ENCODE assay signal across 30 mouse cellular contexts in the genomic region with DNA sequence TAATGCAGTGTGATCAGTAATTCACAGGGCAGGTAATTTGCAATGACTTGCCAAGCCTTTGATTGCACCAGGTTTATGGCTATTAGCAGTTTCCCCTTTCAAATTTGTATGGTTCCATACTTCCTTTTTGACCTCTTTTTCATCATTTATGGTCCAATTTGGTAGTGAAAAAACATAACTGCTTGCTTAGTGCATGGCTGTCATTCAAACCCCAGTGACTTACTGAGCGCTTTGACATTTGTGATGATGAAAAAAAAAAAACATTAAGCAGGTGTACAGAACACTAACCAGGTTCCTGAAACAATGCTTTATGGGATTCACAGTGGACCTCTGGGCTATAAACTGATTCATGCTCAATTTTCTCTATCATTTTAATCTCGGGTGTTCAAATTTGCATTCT.
DNase-seq lines count a peak whose midpoint lies in the region; ATAC-seq and TF ChIP-seq lines count a peak whose summit lies in the region.
"Had no signal": no experiment of that assay in that cellular context is flagged by ENCODE, and none has a peak within 500 bp of the region (broad histone marks: within the 10 kb centered on the region; RNA-seq: fewer than 3 reads in every experiment).

No protein-coding gene starts in this region.

- peak; percentile 9 for DNase-seq in embryonic facial prominence, embryonic 11.5 days (ENCODE audit: low spot score)
- no peak for DNase-seq in embryonic facial prominence, embryonic 10.5 days (ENCODE audit: low spot score)
- DNase-seq in brain, embryonic 14.5 days (ENCODE audit: low read depth) = peak; percentile 4
- DNase-seq in hindlimb bud, embryonic 11.5 days (ENCODE audit: extremely low spot score, low read depth, low spot score) = peak; percentile 85
- peak; percentile 37 for DNase-seq in limb, embryonic 11.5 days (ENCODE audit: low spot score)
- DNase-seq in ovary, postnatal 10 days (ENCODE audit: low spot score) = no peak
- DNase-seq in lung, adult 2 months = no peak
- DNase-seq in kidney, postnatal 25 days = no peak
- DNase-seq: adrenal gland, adult 8-10 months; adrenal gland, postnatal 14 days; adrenal gland, postnatal 36 days; B cell, adult 2 months; cerebellum, adult 11 months; cerebellum, adult 18-20 months; cerebellum, adult 8-10 months; cerebellum, adult 9-11 months; cerebellum, postnatal 14 days; cerebellum, postnatal 36 days had no signal

- H3K27ac ChIP-seq in embryonic facial prominence, embryonic 11.5 days (replicated peaks; ENCODE audit: low read depth, low read length) = no peak overlapping the region
- no peak overlapping the region for H3K27ac ChIP-seq in embryonic facial prominence, embryonic 10.5 days (replicated peaks)
- peak overlapping the region; percentile 62; the same call in 1 of the 2 replicates for H3K27ac ChIP-seq in limb, embryonic 11.5 days (replicated peaks; ENCODE audit: low read depth, low read length)
- H3K27ac ChIP-seq: embryonic facial prominence, embryonic 13.5 days; embryonic facial prominence, embryonic 15.5 days; forebrain, embryonic 10.5 days; forebrain, embryonic 12.5 days had no signal

- no peaks in the 10 kb centered on the region for H3K9me3 ChIP-seq in embryonic facial prominence, embryonic 11.5 days (replicated peaks; ENCODE audit: control insufficient read depth, low read length)
- no peaks in the 10 kb centered on the region for H3K9me3 ChIP-seq in embryonic facial prominence, embryonic 10.5 days
- H3K9me3 ChIP-seq in limb, embryonic 11.5 days (ENCODE audit: control insufficient read depth, low read length) = no peaks in the 10 kb centered on the region
- H3K9me3 ChIP-seq: embryonic facial prominence, embryonic 13.5 days; embryonic facial prominence, embryonic 15.5 days; forebrain, embryonic 10.5 days; forebrain, embryonic 12.5 days; G1E had no signal

- no peaks in the 10 kb centered on the region for H3K36me3 ChIP-seq in embryonic facial prominence, embryonic 11.5 days (replicated peaks; ENCODE audit: control insufficient read depth, insufficient read depth, low read depth, low read length)
- no peaks in the 10 kb centered on the region for H3K36me3 ChIP-seq in embryonic facial prominence, embryonic 10.5 days (replicated peaks)
- H3K36me3 ChIP-seq in limb, embryonic 11.5 days (ENCODE audit: control insufficient read depth, insufficient read depth, low read length) = no peaks in the 10 kb centered on the region
- H3K36me3 ChIP-seq: embryonic facial prominence, embryonic 13.5 days; embryonic facial prominence, embryonic 15.5 days; forebrain, embryonic 10.5 days; forebrain, embryonic 12.5 days; G1E had no signal

- H3K9ac ChIP-seq in embryonic facial prominence, embryonic 11.5 days (replicated peaks; ENCODE audit: low read length) = no peak overlapping the region
- no peak overlapping the region for H3K9ac ChIP-seq in limb, embryonic 11.5 days (ENCODE audit: low read length)
- H3K9ac ChIP-seq: embryonic facial prominence, embryonic 13.5 days; embryonic facial prominence, embryonic 15.5 days; forebrain, embryonic 12.5 days had no signal

- WGBS in embryonic facial prominence, embryonic 11.5 days = 78% methylated on average over 2 of the region's 2 CpGs
- WGBS in embryonic facial prominence, embryonic 10.5 days = 88% methylated on average over 2 of the region's 2 CpGs
- WGBS in limb, embryonic 11.5 days = 35% methylated on average over 2 of the region's 2 CpGs
- 89% methylated on average over 2 of the region's 2 CpGs for WGBS in lung, adult 2 months

- H3K4me1 ChIP-seq in embryonic facial prominence, embryonic 11.5 days (ENCODE audit: control insufficient read depth, insufficient read depth, low read length) = no peaks in the 10 kb centered on the region
- peaks cover 5% of the 10 kb centered on the region; the same call in 1 of the 2 replicates for H3K4me1 ChIP-seq in embryonic facial prominence, embryonic 10.5 days
- peaks cover 11% of the 10 kb centered on the region; the same call in 1 of the 2 replicates for H3K4me1 ChIP-seq in limb, embryonic 11.5 days (ENCODE audit: control insufficient read depth, insufficient read depth, low read length)
- H3K4me1 ChIP-seq in lung, adult 2 months (ENCODE audit: control insufficient read depth, insufficient read depth, low read length) = no peaks in the 10 kb centered on the region
- H3K4me1 ChIP-seq: embryonic facial prominence, embryonic 15.5 days; forebrain, embryonic 12.5 days had no signal

- no peak for TF ChIP-seq POLR2A in brain, embryonic 14.5 days (IDR thresholded peaks at IDR 0.05; ENCODE audit: borderline replicate concordance, extremely low read depth, insufficient read depth, insufficient read length, poor library complexity, severe bottlenecking)
- no peak for TF ChIP-seq POLR2A in lung, adult 2 months (IDR thresholded peaks at IDR 0.05; ENCODE audit: borderline replicate concordance, extremely low read depth, low read depth, low read length)

- TF ChIP-seq CTCF in brain, embryonic 14.5 days (IDR thresholded peaks at IDR 0.05; ENCODE audit: borderline replicate concordance, extremely low read depth, insufficient read depth, insufficient read length) = no peak
- TF ChIP-seq CTCF in lung, adult 2 months (IDR thresholded peaks at IDR 0.05; ENCODE audit: insufficient read depth, low read length) = no peak

- no peak for ATAC-seq in embryonic facial prominence, embryonic 11.5 days (replicated peaks; ENCODE audit: insufficient number of reproducible peaks, low FRiP score, low TSS enrichment, low read depth)
- no peak for ATAC-seq in limb, embryonic 11.5 days (ENCODE audit: insufficient number of reproducible peaks, low FRiP score, low TSS enrichment, low read depth)
- ATAC-seq: activated CD4-positive, CD25-positive, alpha-beta regulatory T cell, adult 4 months; CD4-positive, CD25-positive, alpha-beta regulatory T cell, adult 4 months; forebrain, embryonic 14.5 days; forebrain, embryonic 16.5 days; Patski had no signal

- H3K4me2 ChIP-seq in embryonic facial prominence, embryonic 11.5 days (ENCODE audit: low read depth, low read length) = no peak overlapping the region
- H3K4me2 ChIP-seq in limb, embryonic 11.5 days (ENCODE audit: low read depth, severe bottlenecking) = no peak overlapping the region
- H3K4me2 ChIP-seq: embryonic facial prominence, embryonic 13.5 days; embryonic facial prominence, embryonic 15.5 days; forebrain, embryonic 12.5 days had no signal

- H3K4me3 ChIP-seq in embryonic facial prominence, embryonic 11.5 days (ENCODE audit: low read depth, low read length) = no peak overlapping the region
- H3K4me3 ChIP-seq in embryonic facial prominence, embryonic 10.5 days = no peak overlapping the region
- no peak overlapping the region for H3K4me3 ChIP-seq in limb, embryonic 11.5 days (ENCODE audit: low read depth, low read length)
- H3K4me3 ChIP-seq in lung, adult 2 months (replicated peaks; ENCODE audit: extremely low read depth, low read depth, low read length) = no peak overlapping the region
- H3K4me3 ChIP-seq: embryonic facial prominence, embryonic 13.5 days; embryonic facial prominence, embryonic 15.5 days; erythroblast, embryonic 14.5 days; forebrain, embryonic 10.5 days; forebrain, embryonic 12.5 days had no signal

- no peaks in the 10 kb centered on the region for H3K27me3 ChIP-seq in embryonic facial prominence, embryonic 11.5 days (ENCODE audit: control insufficient read depth, insufficient read depth, low read length)
- H3K27me3 ChIP-seq in embryonic facial prominence, embryonic 10.5 days (replicated peaks; ENCODE audit: low read depth, poor library complexity, severe bottlenecking) = no peaks in the 10 kb centered on the region
- H3K27me3 ChIP-seq in limb, embryonic 11.5 days (ENCODE audit: control insufficient read depth, insufficient read depth, low read length) = no peaks in the 10 kb centered on the region
- H3K27me3 ChIP-seq: CH12.LX; embryonic facial prominence, embryonic 13.5 days; embryonic facial prominence, embryonic 15.5 days had no signal

Comparison
In these comparisons a context has a peak if more than half of its experiments do, and no peak if none do; other contexts are left out.
1. DNase-seq: peak in embryonic facial prominence, embryonic 11.5 days (single experiment), brain, embryonic 14.5 days (single experiment), hindlimb bud, embryonic 11.5 days (single experiment) and limb, embryonic 11.5 days (single experiment); none in embryonic facial prominence, embryonic 10.5 days (single experiment), ovary, postnatal 10 days (single experiment), lung, adult 2 months (single experiment) and kidney, postnatal 25 days (0 of 2).